Mouse (Mus musculus): ENCODE measurements around the gene Tmc7.

Tmc7 gene

DNA sequence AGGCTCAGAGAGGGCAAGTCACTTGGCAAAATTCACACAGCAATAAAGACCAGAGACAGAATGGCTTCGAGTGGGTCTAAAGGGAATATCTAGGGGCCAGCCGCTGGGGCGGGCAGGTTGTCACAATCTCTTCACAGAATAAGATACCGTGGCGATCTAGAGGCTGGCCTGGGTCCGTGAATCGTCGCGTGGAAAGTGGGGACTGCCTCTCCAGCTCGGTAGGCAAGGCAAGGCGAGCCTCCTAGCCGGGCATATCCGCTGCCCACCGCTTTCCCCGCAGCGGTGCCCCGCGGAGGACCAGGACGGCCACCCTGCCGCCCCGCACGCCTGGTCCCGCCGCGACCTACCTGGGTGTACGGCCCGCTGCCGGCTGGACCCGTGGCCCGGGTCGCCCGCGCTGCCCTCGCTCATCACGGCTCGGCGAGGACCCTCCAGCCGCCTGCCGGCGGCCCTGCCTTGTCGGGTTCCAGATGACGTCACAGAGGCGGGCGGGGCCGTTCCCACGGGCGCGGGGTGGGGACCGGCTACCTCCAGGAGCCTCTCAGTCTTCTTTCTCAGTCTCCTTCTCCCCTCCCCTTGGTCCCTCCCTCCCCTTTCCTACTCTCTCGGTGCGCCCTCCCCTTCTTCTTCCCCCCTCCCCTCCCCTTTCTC is at the start of gene Tmc7:
TSS of gene Tmc7 (minus strand) at position 480 of the 651 bp plus-strand sequence.
- peak; percentile 17 to 61 for DNase-seq (ENCODE audit: low spot score in 2 of 2)

DNA sequence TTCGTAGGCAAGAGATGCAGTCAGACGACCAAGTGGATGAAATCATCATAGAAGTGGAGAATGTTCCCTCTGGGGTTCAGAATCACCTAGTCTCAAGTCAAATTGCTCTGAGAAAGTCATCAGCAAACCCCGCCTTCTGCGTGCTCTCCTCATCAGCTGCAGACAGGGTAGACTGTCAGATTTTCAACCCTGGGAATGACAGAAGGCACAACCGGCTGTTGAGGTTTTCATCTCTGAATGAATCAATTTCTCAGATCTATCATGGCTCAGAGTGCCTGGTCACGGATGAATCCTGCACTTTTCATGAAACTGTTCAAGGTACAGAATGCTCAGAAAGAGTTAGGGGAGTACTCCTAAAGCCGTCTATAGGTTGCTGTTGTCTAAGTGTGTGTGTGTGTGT is 49.4 kb upstream of the Tmc7 start:
- no peak for DNase-seq (ENCODE audit: low spot score in 2 of 2)

DNA sequence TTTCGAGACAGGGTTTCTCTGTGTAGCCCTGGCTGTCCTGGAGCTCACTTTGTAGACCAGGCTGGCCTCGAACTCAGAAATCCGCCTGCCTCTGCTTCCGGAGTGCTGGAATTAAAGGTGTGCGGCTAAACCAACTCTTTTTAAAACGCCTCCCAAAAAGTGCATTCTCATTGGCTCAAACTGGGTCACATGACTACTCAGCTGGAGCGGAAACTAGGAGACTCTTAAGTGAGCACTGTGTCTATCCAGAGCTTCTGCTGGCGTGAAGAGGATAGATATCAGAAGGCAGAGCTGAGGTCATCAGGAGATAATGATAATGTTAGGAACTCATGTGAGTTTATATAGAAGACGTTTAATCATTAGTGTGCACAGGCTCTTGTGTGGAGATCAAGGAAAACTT is 48.6 kb upstream of the Tmc7 start:
- DNase-seq (ENCODE audit: low spot score in 2 of 2) = no peak

DNA sequence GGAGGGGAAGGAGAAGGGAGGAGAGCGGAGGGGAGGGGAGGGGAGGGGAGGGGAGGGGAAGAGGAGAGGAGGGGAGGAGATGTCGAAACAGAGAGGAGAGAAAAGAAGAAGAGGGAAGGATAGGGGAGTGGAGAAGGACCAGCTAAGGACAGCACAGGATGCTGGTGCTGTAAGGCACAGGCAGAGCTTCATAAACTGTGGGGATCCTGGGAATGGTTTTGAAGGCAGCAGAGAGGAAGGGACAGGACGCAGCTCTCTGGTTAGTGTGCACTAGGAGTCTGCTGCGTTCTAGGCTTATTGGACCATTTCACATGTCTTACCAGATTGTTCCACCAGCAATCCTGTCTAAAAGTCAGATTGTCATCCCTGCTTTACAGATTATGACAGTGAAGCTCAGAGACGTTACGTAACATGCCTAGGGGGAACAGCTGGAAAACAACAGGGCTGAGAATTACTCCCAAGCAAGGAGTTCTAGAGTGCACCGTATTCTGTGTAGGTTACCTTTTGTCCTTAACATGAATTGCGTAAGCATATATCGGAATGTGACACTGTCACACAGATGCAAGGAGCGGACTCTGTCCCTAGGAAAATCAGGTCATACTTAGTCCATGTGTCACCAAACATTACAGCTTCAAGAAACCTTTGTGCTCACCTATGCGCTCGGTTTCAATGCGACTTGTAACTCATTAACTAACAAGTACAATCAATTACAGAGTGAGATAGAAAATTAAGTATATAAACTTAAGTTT is 43.2 kb upstream of the Tmc7 start:
- DNase-seq (ENCODE audit: low spot score in 2 of 2) = no peak

DNA sequence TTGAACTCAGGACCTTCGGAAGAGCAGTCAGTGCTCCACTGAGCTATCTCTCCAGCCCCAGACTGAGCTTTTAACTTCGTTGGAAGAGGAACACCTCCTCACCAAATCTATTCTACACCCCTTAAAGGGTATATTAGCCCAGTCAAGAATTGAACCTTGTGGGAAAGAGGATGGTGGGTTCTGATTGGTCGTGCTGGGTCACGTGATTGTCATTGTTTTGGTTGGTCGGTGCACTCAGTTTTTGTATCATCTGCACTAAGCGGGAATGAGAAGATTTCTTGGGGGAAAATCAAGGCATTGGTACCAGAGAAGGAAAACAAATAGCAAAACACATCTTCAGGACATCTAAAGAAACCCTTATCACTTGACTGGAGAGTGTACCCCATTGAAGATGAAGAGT is 36.6 kb upstream of the Tmc7 start:
- DNase-seq (ENCODE audit: low spot score in 2 of 2) = no peak

DNA sequence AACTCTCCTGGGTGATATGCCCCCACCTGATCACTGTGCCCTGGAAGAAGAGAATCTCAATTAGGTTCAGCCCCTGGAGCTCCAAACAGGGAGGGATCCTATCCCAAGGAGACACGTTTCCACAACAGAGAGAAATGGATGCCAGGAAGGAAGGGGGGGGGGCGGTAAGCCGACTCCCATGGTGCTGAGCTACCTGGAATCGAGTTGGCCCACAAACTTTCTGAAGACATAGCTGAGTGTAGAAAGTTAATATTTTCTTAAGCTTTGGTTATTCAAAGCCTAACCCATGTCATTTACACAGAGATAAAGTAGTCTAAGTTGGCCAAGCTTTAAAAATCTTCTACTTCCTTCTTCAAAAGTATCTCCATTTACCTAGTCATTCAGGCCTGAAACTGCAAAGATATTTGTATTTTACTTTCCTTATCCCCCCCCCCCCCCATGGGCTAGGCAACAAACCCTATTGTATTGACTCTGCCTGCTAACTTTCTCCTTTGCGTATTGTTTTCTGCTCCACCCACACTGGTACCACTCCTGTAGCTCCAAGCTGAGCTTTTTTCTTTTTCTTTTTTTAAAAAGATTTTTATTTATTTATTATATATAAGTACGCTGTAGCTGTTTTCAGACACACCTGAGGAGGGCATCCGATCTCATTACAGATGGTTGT is 35.8 kb upstream of the Tmc7 start:
- no peak for DNase-seq (ENCODE audit: low spot score in 2 of 2)

DNA sequence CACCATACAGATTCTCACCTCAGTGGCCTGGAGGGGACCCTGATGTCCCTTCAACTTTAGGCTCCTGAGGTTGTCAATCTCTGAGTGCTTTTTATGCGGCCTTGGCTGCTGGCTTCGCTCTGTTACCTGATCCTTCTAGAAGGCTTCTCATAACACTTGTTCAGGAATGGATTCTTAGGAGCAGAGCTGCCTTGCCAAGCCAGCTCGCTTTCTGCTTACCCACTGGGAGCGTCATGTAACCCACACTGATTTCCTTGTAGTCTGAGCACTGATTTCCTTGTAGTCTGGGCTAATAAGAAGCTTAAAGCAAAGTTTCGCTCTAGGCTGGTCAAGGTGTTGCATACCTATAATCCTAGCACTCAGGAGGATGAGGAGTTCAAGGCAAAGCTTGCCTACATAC is 33.6 kb upstream of the Tmc7 start:
- no peak for DNase-seq (ENCODE audit: low spot score in 2 of 2)

DNA sequence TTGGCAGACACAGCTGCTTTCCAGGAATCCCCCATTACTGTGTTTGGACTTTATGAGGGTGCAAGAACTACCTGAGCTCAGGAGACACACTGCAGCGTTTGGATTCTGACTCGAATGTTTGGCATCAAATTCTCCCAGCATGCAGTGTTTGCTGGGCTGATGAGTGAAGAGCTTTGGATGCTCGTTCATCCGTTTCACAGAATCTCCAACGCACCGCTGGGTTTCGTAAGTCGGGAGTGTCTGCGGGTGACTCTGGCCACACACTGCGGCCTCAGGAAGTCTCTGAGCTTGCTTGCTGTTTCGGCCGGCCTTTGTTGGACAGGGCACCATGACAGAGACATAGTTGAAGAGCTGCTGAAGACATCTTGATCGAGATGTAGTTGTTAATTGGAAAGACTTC is 29.5 kb upstream of the Tmc7 start:
- DNase-seq (ENCODE audit: low spot score in 2 of 2) = no peak

DNA sequence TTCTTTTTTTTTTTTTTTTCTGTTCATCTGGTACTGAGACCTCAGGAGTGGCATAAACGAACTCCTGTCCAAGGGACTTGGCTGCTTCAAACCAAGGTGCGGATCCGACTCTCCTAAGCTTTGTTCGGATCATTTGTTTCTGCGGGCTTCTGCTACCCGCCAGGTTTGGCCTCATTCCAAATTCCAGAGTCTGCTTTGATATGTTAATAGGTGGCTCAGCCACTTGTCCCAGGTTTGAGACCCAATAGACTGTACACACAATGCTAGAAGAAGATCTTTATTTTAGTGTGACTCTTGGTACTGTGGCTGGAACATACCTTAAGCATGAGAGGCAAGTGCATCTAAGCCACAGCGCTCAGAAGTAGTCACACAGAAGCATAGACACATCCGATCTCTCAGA is 27.4 kb upstream of the Tmc7 start:
- DNase-seq (ENCODE audit: low spot score in 2 of 2) = no peak

DNA sequence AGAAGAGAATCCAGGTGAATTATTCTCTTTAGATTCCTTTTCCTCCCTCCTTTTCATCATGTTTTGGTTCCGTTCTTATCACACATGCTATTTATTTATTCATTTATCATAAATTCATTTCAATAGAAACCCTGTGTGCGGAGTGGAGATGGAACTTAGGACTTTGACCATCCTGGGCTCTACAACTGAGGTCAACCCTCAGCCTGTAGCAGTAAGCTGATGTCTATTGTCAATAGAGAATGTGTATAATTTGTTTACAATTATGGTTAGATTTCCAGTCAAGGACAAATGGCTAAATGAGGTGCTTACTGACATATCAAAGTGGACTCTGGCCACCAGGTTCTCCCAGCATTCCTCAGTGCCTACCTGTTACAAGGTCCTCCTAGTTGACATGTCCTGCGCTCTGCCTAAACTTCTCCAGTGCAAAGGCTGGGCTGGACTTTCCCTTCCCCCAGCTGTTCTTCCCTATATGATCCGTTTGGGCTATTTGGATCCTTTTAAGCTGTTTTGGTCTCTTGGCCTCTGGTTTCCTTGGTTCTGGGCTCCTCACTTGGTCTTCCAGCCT is 26.7 kb upstream of the Tmc7 start:
- DNase-seq (ENCODE audit: low spot score in 2 of 2) = no peak

DNA sequence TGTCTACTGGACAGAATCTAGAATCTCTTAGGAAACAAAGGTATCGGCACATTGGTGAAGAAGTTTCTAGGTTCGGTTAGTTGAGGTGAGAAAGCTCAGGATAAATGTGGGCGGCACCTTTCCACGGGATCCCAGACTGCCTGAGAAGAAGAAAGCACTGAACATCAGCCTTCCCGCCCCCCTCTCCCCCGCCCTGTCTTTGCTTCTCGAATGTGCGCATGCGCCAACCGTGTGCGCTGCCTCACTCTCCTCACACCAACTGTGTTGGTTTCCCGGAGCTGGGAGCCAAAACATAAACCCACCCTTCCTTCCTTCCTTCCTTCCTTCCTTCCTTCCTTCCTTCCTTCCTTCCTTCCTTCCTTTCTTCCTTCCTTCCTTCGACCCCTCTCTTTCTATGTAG is 26.2 kb upstream of the Tmc7 start:
- no peak for DNase-seq (ENCODE audit: low spot score in 2 of 2)

DNA sequence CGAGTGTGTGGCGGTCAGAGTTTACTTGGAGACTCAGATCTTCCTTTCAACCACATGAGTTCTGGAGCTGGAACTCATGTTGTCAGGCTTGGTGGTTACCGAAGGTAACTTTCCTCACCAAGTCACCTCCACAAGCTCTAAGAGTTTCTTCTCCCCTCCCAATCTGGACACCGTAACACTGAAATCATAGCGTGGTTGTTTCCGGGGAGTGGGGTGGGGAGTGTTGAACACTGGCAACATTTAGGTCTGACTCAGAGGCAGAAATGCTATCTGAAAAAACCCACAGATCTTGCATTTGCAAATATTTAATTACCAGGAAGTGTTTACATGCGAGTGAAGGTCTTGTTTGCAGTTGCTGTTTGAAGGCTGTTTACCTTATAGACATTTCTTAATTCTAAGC is 25.3 kb upstream of the Tmc7 start:
- no peak for DNase-seq (ENCODE audit: low spot score in 2 of 2)

DNA sequence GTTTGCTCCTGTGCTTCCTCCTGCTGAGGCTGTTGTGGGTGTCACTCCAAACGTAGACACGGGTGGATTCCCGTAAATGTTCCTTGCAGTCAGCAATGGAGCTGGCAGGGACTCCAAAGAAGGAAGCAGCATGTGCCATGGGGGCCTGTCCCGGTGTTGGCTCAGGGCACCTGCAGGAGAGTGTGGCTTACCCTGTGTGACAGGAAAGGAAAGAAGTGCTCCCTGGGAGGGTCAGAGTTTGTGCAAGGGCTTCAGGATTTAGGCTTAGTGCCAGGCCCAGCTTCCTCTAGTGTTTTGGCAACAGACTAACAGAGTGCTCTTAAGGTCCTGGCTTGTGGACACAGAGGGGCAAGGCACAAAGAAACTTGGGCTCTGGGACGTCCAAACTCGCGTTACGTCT is 20.3 kb upstream of the Tmc7 start:
- no peak for DNase-seq (ENCODE audit: low spot score in 2 of 2)

DNA sequence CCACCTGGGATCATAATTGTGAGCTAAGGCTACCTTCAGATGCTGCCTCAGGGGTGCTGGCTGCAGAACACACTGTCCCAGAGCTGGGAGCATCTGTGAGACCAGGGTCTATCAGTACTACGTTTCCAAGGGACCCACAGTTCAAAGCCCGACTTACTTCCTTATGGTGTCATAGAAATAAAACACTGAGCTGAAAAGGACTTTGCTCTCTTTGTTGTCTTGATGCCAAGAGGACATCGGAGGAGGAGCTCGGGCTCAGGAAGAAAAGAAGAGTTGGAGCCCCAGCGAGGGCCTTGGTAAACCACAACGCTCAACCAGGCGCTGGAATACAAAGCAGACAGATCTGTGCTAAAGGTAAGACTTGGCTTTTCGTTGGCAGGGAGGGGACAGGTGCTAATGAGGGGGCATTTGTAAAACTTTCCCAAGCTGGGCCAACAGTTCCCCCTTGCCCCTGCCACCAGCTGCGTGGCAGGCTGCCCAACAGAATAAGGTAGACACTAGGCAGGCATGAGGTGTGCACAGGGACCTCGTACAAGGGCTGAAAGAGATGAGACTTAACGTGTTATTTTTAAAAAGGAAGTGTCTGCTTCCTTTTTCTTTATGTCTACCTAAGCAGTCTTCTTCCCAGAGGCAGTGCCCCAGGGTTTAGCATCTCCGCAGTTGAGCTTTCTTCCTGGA is 15.6 kb upstream of the Tmc7 start:
- DNase-seq (ENCODE audit: low spot score in 2 of 2) = no peak

DNA sequence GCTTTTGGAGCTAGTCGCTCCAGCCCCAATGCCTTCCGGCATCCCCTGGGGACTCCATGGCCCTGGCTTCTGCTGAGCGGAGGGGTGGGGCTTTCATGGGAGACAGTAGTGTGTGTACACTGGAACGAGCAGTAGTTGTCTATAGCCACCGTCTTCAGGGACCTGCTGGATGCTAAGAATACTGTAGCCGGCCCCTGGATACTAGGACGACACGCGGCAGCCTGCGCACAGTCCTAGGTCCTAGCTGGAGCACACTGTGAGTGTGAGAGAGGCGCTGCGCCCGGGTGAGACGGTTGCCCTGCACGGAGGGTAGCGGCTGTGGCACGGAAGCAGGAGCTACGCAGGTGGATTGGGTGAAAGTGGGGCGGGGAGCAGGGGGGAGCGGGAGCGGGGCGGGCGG is 12.7 kb upstream of the Tmc7 start, which contains the start of gene Tmc5:
TSS of gene Tmc5 (plus strand) at position 97 of the 400 bp plus-strand sequence.
- no peak for DNase-seq (ENCODE audit: low spot score in 2 of 2)

DNA sequence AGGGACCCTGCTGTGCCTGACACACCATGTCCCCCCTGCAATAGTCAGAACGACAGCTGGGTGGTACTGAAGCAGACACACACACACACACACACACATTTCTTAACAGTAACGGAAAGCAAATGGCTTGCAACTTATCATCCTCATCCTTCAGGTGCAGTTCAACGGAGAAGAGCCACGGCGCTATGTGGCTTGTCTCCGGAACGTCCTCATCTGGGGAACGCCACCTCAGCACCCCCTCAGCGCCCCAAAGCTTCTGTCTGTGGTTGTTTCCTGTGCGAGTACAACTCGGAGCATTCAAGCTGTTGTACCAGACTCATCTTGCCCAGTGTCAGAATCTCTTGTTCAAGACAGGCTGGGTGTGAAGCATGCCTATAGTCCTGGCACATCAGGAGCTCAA is 11.7 kb upstream of the Tmc7 start:
- no peak for DNase-seq (ENCODE audit: low spot score in 2 of 2)

DNA sequence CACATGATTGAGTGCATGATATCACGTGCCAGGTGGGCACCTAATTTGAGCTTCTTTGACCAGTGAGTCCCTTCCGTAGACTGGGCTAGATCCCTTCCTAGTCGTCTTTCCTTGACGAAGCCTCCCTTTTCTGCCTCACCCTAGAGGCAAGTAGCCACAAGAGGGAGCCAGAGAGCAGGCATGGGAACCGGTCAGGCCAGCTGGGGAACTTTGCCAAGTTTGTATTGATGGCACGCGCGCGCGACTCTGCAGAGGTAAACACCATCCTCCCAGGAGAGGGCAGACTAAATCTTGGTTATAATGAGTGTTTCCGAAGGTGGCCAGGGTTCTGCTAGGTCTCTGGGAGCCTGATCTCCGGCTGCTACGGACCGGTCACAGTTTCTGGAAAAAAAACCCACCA is 10.7 kb upstream of the Tmc7 start:
- DNase-seq (ENCODE audit: low spot score in 2 of 2) = peak; percentile 73 to 91

DNA sequence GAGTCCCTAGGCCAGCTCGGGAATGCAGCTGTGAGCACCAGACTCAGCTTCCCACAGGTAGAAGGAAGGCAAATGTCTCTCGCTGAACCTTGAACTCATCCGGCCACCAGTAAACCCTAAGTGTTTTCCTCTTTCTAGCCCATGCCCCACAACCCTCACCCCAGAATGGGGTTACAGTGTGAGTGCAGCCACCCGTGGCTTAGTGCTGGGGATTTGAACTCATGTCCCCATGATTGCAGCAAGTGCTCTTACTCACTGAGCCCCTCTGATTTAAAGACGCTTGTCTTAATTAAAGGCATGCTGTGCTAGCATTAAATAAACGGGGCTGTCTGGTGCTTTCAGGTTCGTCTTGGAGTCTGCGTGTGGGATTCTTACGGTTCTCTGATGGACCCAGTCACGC is 10.1 kb upstream of the Tmc7 start:
- no peak for DNase-seq (ENCODE audit: low spot score in 2 of 2)

DNA sequence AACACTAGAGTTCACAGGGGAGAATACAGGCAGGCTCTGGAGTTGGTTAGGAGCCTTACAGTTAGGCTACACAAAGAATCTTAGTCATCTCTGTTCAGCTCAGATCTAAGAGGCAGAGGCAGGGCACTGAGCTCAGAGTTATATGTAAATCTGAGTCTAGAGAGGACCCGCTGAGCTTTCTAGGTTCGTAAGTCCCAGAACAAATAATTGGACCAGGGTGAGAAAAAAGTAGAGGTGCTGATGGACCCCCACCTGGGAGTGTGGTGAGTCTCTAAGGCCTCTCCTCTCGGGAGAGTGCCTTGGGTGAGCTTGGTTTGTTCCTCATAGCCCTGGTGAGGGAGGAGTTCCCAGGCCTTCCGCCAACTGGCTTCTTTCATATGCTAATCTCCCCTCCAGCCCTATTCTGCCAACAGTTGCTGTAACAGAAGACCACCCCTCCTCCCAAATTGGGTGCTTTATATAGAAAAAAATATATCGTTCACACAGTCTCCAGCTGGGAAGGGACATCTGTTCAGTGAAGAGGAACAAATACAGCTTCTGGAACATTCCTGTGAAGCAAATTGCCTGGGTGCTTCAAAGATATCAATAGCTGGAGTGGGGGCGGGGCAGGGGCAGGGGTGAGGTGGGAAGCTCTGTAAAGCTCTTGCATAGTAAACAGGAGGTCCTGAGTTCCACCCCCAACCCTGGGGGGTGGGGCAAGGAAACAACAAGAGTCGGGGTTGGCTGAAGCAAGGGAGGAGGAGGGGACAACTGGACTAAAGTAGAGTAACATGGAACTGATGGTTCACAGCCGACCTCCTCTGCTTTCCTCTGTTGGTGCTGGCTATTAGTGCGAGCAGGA is 9.3 kb upstream of the Tmc7 start:
- no peak for DNase-seq (ENCODE audit: low spot score in 2 of 2)

DNA sequence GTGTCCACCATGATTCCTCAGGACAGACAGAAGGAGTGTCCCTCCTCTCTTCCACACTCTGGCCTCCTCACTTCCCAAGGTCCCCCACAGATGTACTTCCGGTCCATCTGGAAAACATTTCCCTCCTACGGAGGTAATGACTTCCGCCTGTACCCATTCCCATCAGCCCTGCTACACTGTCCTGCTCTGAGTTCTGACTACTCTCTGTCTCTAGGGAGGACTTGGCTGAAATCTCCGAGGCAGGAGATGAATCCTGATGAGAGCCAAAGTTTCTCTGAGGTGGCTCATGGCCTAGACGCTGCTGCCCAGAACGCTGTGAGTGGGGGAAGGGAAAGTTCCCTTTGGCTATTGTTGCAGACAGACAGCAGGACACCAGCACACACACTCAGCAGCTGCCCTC is 7.6 kb upstream of the Tmc7 start:
- DNase-seq (ENCODE audit: low spot score in 2 of 2) = no peak

DNA sequence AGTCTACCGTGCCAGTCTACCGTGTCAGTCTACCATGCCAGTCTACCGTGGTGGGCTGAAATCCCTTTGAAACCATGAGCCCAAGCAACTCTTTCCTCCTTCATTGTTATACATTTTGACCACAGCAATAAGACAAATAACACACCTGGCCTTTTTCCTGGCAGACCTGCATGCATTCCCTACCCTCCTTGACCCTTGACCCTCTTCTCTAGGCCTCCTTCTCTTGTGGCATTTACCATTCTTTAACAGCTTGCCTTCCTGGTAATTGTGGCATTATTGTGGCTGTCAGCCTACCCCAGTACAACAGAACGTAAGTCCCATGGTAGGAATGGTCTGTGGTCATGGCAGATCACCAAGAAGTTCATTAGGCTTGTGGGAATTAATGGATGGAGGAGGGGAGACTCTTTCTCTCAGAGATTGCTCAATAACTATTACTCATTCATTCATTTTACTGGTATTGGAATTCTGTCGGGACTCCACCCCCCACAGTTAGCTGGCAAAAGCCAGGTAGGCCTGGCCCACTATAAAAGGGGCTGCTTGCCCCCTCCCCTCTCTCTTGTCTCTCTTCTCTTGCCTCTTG is 6.3 kb upstream of the Tmc7 start:
- no peak for DNase-seq (ENCODE audit: low spot score in 2 of 2)
